ENCODE assay signal across 29 mouse cellular contexts in the genomic region with DNA sequence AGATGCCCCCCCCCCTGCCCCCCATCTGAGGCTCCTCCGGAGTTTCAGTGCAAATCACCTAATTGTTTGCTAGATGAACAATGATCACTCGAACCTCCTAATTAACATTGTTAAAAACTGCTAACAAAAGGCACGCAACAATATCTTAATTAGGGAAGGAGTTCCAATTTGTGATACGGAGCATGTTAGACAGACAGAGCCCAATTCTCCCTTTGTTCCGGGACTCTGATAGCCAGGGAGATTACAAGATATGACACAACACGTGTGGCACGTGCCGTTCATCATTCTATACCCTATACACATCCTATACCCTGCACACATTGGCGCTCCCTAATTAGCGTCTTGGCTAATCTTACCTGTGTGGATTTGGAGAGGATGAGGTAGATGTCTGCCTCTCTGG.
"Had no signal": no experiment of that assay in that cellular context is flagged by ENCODE, and none has a peak within 500 bp of the region (broad histone marks: within the 10 kb centered on the region; RNA-seq: fewer than 3 reads in every experiment).

No protein-coding gene starts in this region.

- H3K4me3 ChIP-seq: gastrocnemius, adult 2 months; heart, embryonic 13.5 days; heart, embryonic 15.5 days; hindbrain, embryonic 10.5 days; hindbrain, embryonic 12.5 days; intestine, embryonic 15.5 days; layer of hippocampus, adult 2 months; limb, embryonic 10.5 days; limb, embryonic 12.5 days; liver, embryonic 13.5 days; liver, embryonic 15.5 days had no signal

- H3K9ac ChIP-seq: heart, embryonic 13.5 days; heart, embryonic 15.5 days; hindbrain, embryonic 12.5 days; hindbrain, embryonic 14.5 days; intestine, embryonic 15.5 days; limb, embryonic 12.5 days; liver, embryonic 13.5 days; liver, embryonic 15.5 days had no signal

- H3K4me2 ChIP-seq: heart, embryonic 11.5 days; heart, embryonic 13.5 days; heart, embryonic 15.5 days; hindbrain, embryonic 12.5 days; hindbrain, embryonic 14.5 days; intestine, embryonic 15.5 days; limb, embryonic 12.5 days; liver, embryonic 11.5 days; liver, embryonic 13.5 days; liver, embryonic 15.5 days had no signal

- ATAC-seq: hindbrain, embryonic 16.5 days; inflammation-experienced regulatory T-cells, adult 6 months; intestine, embryonic 15.5 days; intestine, postnatal 0 days had no signal

- H3K9me3 ChIP-seq: heart, embryonic 13.5 days; heart, embryonic 15.5 days; hindbrain, embryonic 10.5 days; hindbrain, embryonic 12.5 days; intestine, embryonic 15.5 days; limb, embryonic 10.5 days; limb, embryonic 12.5 days; liver, embryonic 13.5 days; liver, embryonic 15.5 days had no signal

- H3K4me1 ChIP-seq: liver, embryonic 13.5 days; liver, embryonic 15.5 days had no signal

- H3K27ac ChIP-seq: gastrocnemius, adult 2 months; heart, embryonic 13.5 days; heart, embryonic 15.5 days; hindbrain, embryonic 10.5 days; hindbrain, embryonic 12.5 days; hindbrain, embryonic 14.5 days; intestine, embryonic 15.5 days; layer of hippocampus, adult 2 months; limb, embryonic 10.5 days; limb, embryonic 12.5 days; liver, embryonic 13.5 days; liver, embryonic 15.5 days had no signal

- DNase-seq: gastrocnemius, adult 2 months; gastrocnemius, postnatal 10 days; gastrocnemius, postnatal 25 days; heart, adult 18-20 months; heart, postnatal 14 days; heart, postnatal 4 days; kidney, adult 18-20 months; kidney, adult 8-10 months; kidney, postnatal 10 days; kidney, postnatal 25 days; kidney, postnatal 4 days; layer of hippocampus, postnatal 36 days; liver; liver, embryonic 13.5 days had no signal

- H3K36me3 ChIP-seq: heart, embryonic 13.5 days; heart, embryonic 15.5 days; hindbrain, embryonic 10.5 days; hindbrain, embryonic 12.5 days; intestine, embryonic 15.5 days; limb, embryonic 10.5 days; limb, embryonic 12.5 days; liver, embryonic 13.5 days; liver, embryonic 15.5 days had no signal

- H3K27me3 ChIP-seq: heart, embryonic 13.5 days; heart, embryonic 15.5 days; intestine, embryonic 15.5 days; liver, embryonic 13.5 days; liver, embryonic 15.5 days had no signal
